Mouse (Mus musculus) MN1 (cell line): ENCODE data around the gene Mfsd2b.

Source experiments
- DNase-seq: peaks from one replicate; pipeline ENCODE4 v3.0.0-alpha.2; 2016; ENCODE audit warnings: low spot score

Mfsd2b gene

DNA sequence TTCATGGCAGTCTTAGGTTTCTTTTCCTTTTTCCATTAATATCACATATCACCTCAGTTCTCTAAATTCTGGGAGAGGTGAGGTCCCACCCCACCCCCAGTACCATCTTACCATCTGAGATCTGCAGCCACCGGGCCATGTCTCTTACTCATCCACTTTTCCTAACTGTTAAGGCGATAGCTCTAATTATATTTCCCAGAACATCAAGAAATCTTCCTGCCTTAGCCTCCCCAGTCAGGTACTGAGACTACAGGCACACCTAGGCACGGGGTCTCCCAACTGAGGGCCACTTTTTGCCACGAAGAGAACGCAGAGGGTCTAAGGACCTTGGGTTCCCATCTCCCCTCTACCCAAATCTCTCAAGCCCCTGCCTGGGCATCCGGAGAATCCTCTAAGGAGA is 628 bp downstream of the Mfsd2b start:
- DNase-seq = no peak

DNA sequence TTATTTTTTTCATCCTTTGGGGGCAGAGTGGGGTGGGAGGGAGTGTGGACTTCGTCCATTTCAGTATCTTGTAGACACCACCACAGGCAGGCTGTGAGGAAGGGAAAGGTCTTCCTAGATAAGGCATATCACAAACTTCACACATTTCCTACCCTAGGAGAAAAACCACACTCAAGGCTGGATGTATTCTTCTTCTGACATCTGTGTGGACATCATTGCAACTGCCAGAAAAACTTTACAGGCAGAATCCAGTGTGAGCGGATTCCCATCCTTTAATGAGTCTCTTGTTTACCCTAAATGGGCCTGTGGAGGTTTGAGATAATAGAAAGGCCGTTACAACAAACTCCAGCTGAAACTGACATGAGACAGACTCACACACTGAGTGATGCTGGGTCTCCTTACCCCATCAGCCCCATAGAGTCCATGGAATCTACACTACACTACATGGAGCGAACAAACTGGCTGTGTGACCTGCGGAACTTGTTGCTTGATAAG is 1.1 kb downstream of the Mfsd2b start:
- no peak for DNase-seq

DNA sequence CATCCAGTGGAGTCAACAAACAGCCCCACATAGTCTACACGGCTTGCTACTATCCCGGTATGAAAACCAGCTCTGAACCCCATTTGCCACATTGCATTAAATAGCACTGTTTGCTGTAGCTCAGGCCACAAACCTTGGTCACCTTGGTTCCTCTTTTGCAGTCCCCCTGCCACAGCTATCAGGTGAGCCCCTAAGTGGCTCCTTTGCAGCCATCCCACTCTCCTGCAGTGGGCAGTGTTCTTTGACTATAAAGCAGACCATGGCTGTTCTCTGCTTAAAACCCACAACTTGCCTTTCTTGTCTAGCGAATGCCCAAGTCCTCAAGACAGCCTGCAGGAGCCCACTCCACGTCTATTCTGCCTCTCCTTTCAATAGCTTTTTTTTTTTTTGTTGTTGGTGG is 1.9 kb downstream of the Mfsd2b start:
- no peak for DNase-seq

DNA sequence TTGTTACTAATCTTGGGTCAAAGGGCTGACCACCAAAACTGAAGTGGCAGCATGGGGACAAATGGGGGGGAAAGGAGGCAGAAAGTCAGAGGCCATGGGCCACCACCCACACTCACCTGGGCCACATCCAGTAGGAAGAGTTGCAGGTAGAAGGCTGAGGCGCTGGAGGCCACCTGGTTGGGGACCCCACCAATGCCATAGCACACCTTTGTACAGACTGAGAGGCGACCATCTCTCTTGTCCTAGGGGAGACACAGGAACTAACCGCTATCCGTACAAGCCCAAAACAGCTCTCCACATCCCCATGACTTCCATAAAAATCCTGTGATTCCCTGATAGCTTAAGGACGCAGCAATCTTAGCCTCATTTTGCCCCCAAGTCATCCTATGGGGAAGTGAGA is 2.9 kb downstream of the Mfsd2b start:
- DNase-seq = no peak

DNA sequence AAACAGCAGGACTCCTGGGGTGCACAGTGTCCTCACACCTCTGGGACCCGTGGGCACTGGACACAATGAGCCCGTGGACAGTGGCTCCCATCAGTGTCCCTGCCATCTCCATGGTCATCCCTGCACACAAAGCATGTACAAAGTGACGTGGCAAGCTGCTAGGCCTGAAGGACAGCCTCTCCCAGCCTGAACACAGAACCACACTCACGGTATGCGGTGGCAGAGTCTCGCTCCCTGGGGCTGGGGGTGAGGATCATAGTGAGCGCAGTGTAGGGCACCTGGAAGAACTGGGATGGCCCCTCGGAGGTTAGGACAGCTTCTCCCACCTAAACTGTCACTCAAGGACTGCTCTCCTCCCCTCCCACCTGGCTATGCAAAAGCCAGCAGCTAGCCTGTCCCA is 5.2 kb downstream of the Mfsd2b start:
- DNase-seq = no peak

DNA sequence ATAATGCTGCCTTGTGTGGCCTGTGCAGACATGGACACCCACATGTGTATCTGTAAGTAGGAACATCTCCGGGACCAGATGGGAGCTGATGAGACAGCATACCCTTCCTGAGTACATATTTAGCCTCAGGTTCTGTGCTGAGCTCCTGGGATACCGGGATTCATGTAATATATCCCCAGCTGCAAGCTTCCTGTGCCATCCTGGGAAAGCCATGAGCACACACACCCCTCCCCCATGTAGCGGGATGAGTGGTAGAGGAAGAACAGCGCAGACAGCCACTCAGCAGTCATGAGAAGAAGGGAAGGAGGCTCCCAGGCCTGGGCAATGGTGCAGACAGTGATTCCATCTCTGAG is 9.8 kb downstream of the Mfsd2b start:
- DNase-seq = peak; percentile 25

DNA sequence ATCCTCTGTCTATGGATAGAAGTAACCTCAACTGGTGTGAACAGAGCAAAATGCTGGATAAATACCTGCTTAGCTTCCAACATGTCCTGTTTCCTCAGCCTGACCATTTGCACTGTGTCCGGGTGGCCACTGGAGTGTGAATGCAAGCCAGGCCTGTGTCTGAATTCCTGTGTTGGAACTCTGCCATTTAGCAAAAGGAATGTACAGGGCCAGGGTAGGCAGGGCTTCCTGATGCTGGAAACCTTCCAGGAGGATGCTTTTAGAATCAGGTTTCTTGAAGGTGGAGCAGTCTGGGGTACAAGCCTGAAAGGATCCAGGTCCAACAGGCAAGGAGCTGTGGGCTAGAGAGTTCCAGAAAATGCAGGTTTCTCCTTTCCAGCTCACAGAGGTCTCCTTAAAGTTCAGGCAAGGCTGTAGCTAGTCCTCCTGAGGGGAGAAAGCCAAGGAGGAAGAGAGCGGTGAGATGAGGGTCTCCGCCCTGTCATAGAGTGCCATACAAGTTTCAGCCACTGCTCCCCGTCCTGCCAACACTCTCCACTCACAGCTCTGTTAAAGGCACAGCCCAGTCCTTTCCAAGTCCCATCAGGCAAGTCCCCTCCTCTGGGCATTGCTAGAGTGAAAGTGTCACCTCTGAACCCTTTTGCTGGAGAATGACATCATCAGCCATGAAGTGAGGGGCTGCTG is 10.4 kb downstream of the Mfsd2b start:
- peak; percentile 78 for DNase-seq

DNA sequence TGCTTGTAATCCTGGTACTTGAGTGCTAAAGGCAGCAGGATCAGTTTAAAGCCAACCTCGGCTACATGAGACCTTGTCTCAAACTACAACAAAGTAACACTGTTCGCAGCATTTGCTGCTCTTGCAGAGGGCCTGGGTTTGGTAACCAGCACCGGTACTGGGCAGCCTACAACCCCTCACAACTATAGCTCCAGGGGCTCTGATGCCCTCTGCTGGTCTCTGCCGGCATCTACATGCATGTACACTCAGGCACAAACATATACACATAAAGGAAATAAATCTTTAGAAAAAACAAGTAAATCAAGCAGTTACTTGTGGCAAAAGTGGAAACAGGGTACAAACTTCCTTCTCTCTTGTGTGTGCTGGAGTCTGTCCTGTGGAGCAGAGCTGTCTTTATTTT is 11.5 kb downstream of the Mfsd2b start:
- no peak for DNase-seq

DNA sequence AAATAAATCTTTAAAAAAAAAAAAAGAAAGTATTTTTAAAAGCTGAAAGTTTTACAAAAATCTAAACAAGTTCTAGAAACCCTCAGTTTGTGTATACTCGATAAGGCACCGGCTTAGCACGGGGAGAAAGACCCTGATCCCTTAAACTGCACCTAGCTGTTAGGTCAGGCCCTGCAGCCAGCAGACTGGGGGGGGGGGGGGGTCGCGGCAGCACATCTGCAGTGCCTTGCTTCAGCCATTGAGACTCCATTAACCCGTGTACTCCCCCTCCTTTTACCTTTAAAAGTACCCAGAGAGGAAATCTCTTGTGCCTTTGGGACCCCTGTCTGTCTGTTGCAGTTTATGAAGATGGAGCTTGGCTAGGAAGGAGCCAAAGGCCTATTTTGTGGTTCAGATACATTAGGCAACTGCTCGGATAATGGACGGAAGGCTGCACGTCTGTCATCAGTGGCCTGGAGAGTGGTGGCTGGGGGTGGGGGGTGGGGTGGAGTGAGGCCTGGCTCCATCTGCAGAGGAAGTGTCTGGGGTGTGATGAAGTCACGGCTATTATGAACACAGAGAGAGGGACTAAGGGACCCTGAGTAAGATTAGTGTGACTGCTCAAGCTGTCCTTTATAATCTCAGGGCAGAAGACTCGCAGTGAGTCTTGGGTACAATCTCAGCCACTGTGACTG is 14.8 kb downstream of the Mfsd2b start:
- peak; percentile 51 for DNase-seq

DNA sequence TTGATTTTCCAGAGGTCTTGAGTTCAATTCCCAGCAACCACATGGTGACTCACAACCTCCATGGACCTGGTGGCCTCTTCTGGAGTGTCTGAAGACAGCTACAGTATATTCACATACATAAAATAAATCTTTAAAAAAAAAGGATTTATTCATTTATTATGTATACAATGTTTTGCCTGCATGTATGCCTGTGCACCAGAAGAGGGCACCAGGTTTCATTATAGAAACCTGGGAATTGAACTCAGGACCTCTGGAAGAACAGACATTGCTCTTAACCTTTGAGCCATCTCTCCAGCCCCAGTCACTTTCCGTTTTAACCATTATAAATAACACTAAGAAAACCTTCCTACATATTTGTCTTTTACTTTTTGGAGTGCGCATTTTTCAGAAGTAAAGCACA is 17.3 kb downstream of the Mfsd2b start:
- no peak for DNase-seq

DNA sequence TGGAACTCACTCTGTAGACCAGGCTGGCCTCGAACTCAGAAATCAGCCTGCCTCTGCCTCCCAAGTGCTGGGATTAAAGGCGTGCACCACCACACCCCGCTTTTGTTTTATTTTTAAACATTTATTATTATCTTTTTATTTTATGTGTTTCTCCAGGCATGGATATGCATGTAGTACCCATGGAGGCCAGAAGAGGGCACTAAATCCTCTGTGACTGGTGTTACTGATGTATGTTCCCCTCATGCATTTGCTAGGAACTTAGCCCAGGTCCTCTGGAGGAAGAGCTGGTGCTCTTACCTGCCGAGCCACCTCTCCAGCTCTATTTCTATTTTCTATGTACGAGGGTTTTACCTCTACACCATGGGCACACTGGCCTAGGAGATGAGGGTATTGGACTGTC is 18.0 kb downstream of the Mfsd2b start:
- DNase-seq = no peak

DNA sequence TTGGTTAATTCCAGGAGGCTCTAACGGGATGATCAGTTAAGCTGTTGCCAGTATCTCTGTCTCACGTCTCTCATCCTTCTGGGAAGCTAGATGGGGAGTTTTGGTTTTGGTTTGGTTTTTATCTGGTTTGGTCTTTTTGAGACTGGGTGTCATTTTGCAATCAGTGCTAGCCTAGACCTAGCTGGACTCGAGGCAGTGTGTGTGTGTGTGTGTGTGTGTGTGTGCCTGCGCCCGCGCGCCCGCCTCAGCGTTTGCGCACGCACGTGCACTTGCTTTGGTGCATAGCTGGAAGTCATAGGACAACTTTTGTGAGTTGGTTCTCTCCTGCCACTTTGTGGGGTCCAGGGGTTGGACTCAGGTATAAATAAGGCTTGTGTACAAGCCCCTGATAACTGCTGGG is 30.4 kb downstream of the Mfsd2b start:
- DNase-seq = peak; percentile 59

DNA sequence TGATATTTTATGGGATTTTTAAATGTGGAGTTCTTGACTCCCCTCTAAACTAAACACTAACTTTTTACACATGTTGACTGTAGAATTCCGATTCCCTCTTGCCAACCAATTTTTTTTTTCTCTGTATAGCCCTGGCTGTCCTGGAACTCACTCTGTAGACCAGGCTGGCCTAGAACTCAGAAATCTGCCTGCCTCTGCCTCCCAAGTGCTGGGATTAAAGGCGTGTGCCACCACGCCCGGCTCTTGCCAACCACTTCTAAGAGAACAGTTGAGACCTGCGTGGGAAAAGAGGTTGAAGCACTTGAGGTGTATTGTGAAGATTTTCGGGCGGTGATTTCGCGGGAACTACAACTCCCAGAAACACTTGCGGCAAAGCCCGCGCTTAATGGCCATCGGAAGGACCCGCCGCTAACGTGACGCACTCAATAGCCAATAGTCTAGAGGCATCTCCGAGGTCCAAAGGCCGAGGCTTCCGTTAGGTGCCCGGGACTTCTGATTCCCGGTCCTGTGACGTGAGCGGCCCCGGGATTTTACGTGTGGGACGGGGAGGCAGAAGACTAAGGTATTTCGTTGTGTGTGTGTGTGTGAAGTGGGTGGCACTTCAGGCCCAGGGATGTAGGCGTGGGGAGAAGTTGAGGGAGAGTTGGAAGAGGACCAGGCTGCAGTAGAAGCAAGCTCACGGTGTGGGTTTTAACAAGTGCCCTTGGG is 31.1 kb downstream of the Mfsd2b start, which contains the start of gene Wdcp:
Wdcp (plus strand) TSS at position 414 of the 708 bp plus-strand sequence.
- DNase-seq = peak; percentile 97

DNA sequence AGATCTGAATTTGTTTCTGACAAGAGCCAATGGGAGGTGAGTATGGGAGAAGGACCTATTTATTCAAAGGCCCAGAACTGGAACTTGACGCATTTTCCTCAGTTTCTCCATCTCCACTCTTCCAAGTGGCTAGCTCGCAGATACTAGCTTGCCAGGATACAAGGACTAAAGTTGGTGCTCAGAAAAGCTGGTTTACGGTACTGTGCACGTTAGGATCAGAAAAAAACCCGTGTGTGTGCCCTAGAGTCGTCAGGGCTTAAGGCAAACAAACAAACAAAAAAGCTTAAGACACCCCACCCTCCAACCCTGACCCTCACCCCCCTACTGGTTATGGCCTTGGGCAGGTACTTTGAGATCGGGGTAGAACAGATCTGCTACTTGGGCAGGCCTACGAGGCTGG is 31.7 kb downstream of the Mfsd2b start:
- DNase-seq = no peak

DNA sequence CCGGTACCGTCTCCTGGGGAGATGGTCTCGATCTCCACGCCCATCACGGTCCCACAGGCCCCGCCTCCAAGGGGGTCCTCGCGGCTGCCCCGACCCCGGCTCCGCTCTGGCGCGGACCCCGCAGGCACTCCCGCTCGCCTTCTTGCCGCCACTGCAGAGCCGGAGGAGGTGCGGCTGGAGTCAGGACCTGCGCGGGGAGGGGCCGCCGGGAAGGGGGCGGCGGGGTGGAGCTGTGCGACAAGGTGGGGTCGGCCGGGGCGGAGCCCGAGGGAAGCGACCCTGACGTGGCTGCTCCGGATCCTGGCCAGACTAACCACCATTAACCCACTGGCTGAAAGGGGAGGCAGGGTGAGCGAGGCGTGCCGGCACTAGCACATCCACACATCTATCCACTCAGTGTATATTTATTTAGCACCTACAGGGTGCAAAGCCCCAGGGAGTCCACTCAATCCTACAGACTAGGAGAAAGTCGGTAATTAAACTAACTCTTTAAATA is 32.7 kb downstream of the Mfsd2b start, which contains the start of gene Fkbp1b:
Fkbp1b (minus strand) TSS at position 200 of the 496 bp plus-strand sequence.
- peak; percentile 74 for DNase-seq

DNA sequence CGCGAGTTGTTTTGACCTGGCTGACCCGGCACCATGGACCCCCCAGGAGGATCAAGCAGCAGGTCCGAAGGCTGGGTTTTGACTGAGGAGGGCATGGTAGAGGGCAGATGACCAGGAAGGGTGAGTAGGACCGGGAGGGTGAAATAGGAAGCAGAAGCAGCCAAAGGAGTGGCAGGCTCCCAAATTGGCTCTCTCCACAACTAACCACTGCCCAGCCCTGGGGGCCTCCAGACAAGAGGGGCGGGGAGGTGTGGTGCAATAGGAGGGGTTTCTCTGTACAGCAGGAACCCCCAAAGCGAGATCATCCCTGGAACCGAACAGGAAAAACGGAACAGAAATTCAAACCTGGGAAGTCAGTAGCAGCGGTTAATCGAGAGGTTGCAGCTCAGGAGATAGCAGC is 33.4 kb downstream of the Mfsd2b start:
- DNase-seq = no peak

DNA sequence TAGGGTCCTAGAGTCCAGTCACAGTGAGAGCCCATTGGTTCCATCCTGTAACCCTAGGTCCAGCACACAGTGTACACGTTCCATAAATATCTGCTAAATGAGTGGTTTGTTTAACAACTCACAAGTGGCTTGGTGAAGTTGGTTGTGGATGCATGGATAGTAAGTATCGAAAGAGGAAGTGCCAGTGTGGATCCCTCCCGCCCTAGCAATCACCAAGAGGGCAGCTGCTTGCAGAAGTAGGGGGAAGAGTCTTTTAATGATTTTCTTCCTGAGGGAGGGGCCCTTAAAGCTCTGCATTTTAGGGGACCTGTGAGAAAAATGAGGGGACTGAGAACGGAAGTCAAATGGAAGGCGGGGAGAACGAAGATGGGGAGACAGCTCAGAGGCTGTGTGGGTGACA is 34.1 kb downstream of the Mfsd2b start:
- no peak for DNase-seq

DNA sequence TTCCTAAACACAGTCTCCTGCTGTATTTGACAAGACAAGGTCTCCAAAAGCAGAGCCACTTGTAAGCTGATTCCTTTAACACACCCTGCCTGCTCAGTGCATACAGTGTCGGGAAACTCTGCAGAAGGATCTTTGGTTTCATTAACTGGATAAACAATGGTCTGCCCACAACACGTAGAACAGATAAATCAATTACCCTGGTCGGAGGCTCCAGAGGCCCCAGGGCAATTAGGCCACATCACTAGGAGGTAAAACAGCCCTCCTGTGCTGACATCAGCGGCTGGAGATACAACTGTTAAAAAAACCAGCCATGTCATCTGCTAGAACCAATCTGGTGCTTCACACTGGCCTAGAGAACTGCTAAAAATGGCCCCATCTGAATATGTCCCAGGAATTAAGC is 37.2 kb downstream of the Mfsd2b start:
- DNase-seq = peak; percentile 89

DNA sequence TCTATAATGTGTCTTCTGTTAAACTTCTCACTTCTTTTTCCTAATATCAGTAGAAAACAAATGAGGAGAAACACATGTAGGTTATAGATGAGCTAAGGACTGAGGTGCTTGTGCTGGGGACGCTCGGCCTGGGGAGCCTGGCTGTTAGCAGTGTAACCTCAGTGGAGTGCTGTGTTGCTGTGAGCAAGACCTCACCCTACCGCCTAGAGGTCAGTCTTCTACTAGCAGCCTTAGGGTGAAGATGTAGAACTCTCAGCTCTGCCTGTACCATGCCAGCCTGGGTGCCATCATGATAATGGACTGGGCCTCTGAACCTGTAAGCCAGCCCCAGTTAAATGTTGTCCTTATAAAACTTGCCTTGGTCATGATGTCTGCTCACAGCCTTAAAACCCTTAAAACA is 46.9 kb downstream of the Mfsd2b start:
- DNase-seq = no peak

DNA sequence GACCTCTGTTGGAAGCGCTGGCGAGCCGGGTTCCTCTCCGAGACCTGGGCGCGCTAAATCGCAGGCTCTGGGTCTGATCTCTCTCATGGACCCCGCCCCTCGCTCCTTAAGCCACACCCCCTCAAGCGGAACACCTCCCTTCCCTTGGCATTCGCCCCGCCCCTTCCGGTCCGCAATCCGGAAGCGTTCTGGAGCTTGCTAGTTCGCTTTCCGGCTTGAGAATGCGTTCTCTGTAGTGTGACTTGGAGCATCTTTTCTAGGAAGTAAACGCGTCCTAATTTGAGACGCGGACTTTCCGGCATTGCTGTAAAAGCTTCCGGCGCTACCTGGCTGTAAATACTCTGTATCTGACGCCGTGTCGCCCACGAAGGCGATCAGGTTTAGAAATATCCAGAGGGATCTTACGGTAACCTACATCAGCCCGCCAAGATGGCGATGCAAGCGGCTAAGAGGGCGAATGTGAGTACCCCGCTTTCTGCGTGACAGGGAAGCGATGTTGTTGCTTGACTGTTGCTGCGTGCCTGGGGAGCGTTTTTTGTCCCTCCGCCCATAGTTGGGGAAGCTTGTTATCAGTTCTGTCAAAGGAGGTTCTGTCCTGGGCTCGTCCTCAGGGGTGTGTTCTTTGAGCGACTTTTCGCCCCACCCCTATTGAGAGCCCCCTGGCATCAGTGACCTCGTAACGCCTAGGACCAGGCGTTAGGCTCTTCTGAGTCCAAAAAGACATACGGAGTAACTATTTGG is 56.6 kb downstream of the Mfsd2b start, which contains the start of gene Sf3b6:
Sf3b6 (plus strand) TSS at position 184 of the 741 bp plus-strand sequence.
- peak; percentile 98 for DNase-seq

DNA sequence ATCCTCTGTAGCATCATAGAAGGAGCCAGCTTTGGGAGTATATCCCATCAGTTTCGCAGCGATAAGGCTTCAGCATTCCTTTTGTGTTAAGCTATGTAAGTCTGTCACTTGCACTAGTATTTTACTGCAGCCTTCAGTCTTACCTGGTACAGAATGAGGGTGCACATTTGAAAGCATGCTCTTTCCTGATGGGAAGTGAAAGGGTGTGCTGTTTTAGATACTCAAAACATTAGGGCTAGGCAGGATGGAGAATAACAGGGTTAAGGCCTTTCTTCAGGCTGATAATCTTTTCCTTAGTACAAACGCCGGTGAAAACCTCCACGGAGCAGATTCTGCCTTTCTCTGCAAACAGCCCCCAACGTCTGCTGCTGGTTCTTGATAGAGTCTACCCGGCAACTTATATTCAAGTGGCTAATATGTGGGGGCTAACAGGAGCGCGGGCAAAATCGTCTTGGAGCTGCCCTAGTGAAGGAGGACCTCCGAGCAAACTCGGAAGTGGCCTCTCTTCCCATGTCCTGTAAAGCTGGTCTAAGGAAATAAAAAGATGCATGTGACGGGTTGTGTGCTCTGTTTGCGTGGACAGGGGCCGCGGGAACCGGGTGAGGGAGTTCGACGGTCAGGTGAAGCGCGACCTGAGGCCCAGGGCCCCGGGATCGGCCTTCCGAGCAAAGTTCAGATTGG is 57.3 kb downstream of the Mfsd2b start:
- DNase-seq = peak; percentile 25
